Mouse (Mus musculus): ENCODE data around the gene Ttll5.

Ttll5 gene

GRCm38 (mm10) chr12:85824438-85825264 is at the start of gene Ttll5, which contains the start of gene Erg28:
Gene Ttll5 (plus strand): TSS chr12:85824659.
Gene Erg28 (minus strand): TSS chr12:85824550.
- in situ Hi-C loops (cut with MboI; ENCODE audit: low sequenced_read_pairs): no loop called here

GRCm38 (mm10) chr12:85778962-85779361 is 45.5 kb upstream of the Ttll5 start:
- in situ Hi-C loops (cut with MboI; ENCODE audit: low sequenced_read_pairs): no loop called here

- in situ Hi-C loops (cut with MboI; ENCODE audit: low sequenced_read_pairs): no loop called here
These were observed 44.8 kb upstream of the Ttll5 start for GRCm38 (mm10) chr12:85779707-85780106.

GRCm38 (mm10) chr12:85781606-85782005 is 42.9 kb upstream of the Ttll5 start:
- in situ Hi-C loops (cut with MboI; ENCODE audit: low sequenced_read_pairs): no loop called here

- in situ Hi-C loops (cut with MboI; ENCODE audit: low sequenced_read_pairs): no loop called here
These were observed 39.3 kb upstream of the Ttll5 start for GRCm38 (mm10) chr12:85784916-85785815.

- in situ Hi-C loops (cut with MboI; ENCODE audit: low sequenced_read_pairs): no loop called here
These were observed 32.3 kb upstream of the Ttll5 start for GRCm38 (mm10) chr12:85792158-85792557.

GRCm38 (mm10) chr12:85792821-85793346 is 31.6 kb upstream of the Ttll5 start:
- in situ Hi-C loops (cut with MboI; ENCODE audit: low sequenced_read_pairs): no loop called here

- in situ Hi-C loops (cut with MboI; ENCODE audit: low sequenced_read_pairs): no loop called here
These were observed 30.4 kb upstream of the Ttll5 start for GRCm38 (mm10) chr12:85794094-85794493.

GRCm38 (mm10) chr12:85795551-85795950 is 28.9 kb upstream of the Ttll5 start:
- in situ Hi-C loops (cut with MboI; ENCODE audit: low sequenced_read_pairs): no loop called here

GRCm38 (mm10) chr12:85800031-85800430 is 24.4 kb upstream of the Ttll5 start:
- in situ Hi-C loops (cut with MboI; ENCODE audit: low sequenced_read_pairs): no loop called here

- in situ Hi-C loops (cut with MboI; ENCODE audit: low sequenced_read_pairs): loop anchor here (10.0 kb wide), 1 partner anchor 305 kb away; no protein-coding TSS in a partner anchor
These were observed 14.7 kb upstream of the Ttll5 start for GRCm38 (mm10) chr12:85809726-85810125.

- in situ Hi-C loops (cut with MboI; ENCODE audit: low sequenced_read_pairs): loop anchor here (10.0 kb wide), 1 partner anchor 306 kb away; no protein-coding TSS in a partner anchor
These were observed 13.5 kb upstream of the Ttll5 start for GRCm38 (mm10) chr12:85810959-85811358.

- in situ Hi-C loops (cut with MboI; ENCODE audit: low sequenced_read_pairs): loop anchor here (10.0 kb wide), 1 partner anchor 307 kb away; no protein-coding TSS in a partner anchor
These were observed 12.8 kb upstream of the Ttll5 start for GRCm38 (mm10) chr12:85811676-85812075.

- in situ Hi-C loops (cut with MboI; ENCODE audit: low sequenced_read_pairs): loop anchor here (10.0 kb wide), 1 partner anchor 309 kb away; no protein-coding TSS in a partner anchor
These were observed 10.9 kb upstream of the Ttll5 start for GRCm38 (mm10) chr12:85813599-85813998.

- in situ Hi-C loops (cut with MboI; ENCODE audit: low sequenced_read_pairs): no loop called here
These were observed 2.4 kb upstream of the Ttll5 start for GRCm38 (mm10) chr12:85822051-85822450.

GRCm38 (mm10) chr12:85825361-85825760 is 902 bp downstream of the Ttll5 start:
- in situ Hi-C loops (cut with MboI; ENCODE audit: low sequenced_read_pairs): no loop called here

GRCm38 (mm10) chr12:85825822-85826221 is 1.4 kb downstream of the Ttll5 start:
- in situ Hi-C loops (cut with MboI; ENCODE audit: low sequenced_read_pairs): no loop called here

- in situ Hi-C loops (cut with MboI; ENCODE audit: low sequenced_read_pairs): no loop called here
These were observed 4.4 kb downstream of the Ttll5 start for GRCm38 (mm10) chr12:85828856-85829255.

- in situ Hi-C loops (cut with MboI; ENCODE audit: low sequenced_read_pairs): no loop called here
These were observed 5.4 kb downstream of the Ttll5 start for GRCm38 (mm10) chr12:85829866-85830265.

GRCm38 (mm10) chr12:85830691-85831090 is 6.2 kb downstream of the Ttll5 start:
- in situ Hi-C loops (cut with MboI; ENCODE audit: low sequenced_read_pairs): no loop called here

GRCm38 (mm10) chr12:85834543-85834942 is 10.1 kb downstream of the Ttll5 start:
- in situ Hi-C loops (cut with MboI; ENCODE audit: low sequenced_read_pairs): no loop called here

Measured in CH12F3 (cell line).